Mouse (Mus musculus): ENCODE data around the gene Arcn1.

DNA sequence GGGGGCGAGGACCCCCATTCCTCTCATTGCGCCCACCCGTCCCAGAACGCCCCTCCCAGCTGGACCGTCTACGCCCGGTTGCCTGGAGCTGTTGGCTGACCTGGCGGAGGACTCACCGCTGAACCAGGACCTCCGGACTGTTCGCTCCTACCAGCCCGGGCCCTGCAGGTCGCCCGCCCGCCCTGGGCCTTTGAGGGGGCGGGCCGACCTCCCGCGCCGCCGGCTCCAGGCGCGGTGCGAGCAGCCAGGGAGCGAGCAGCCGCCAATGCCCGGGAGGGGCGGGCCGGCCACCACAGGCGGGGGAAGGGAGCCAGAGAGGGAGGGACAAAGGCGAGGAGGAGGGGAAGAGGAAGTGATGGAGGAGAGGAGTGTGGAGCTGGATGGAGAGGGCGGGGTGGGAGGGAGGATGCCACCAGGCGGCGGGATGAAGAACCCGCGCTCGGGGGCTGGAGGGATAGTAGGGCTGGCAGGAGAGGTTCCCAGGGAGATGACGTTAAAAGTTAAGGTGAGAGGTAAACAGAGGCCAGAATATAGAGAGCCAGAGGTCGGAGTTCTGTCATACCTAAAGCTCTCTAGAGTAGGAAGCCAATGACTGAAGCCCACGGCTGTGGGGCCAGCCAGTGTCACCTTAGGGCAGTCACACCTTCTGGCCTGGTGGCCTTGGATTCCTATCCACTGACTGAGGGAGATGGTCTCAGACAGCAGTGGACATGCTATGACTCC lies 46.3 kb downstream of the Arcn1 start:
- no peak for TF ChIP-seq POLR2A (IDR thresholded peaks at IDR 0.05; ENCODE audit: borderline replicate concordance, control insufficient read depth, low read depth, low read length)
- no peak for TF ChIP-seq CTCF (IDR thresholded peaks at IDR 0.05; ENCODE audit: control insufficient read depth, insufficient read depth, low read length)
